Mouse (Mus musculus): ENCODE results near the gene Gm37240.

Gm37240 gene

DNA sequence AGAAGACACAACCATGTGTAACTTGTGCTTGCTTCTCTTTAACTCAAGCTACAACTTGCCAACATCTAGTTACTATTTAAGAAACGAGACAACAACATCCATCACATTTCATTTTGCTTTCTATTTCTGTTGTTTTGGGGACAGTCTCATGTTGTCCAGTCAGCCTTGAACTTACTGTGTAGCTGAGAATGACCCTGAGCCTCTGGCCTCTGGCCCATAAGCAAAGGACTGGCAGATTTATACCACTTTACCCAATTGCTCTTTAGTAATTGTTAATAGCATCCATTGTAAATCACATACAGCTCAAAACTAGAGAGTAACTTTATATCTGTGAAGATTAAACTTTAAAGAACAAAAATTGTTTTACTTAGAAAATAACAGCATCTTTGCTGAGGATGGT lies 1345.4 kb downstream of the Gm37240 start:
- no peak for DNase-seq (ENCODE audit: low spot score in 2 of 2)

DNA sequence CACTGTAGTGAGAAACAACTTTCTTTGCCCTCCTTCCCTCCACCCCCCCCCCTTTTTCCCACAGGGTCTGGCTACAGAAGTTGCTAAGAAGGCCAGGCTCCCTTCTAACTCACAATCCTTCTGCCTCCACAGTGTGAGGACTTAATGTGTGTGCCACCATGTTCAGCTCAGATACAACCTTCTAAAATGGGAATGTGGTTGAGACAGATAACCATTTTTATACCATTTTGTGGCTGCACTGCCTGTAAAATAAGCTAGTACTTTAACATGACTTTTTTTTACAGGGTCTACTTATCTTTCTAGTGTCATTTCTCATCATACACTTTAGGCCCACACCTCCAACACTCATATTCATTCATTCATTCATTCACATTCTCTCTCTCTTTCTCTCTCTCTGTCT lies 1346.7 kb downstream of the Gm37240 start:
- DNase-seq (ENCODE audit: low spot score in 2 of 2): no peak

DNA sequence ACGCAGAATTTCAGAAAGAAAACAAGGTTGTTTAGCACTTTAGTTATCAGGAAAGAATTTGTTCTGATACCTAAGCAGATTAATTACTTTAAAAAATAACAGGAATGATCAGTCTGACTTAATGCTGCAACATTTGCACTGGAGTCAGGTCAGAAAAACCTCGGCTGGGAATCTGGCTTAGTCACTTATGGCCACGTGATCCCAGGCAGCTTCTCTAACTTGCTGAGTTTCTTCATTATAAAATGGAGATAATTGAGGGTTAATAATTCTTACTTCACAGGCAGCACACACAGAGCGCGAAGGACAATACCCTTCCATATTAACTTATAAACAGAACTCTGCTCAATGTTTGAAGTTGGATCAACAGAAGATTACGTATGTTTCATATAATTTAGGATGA lies 1350.3 kb downstream of the Gm37240 start:
- no peak for DNase-seq (ENCODE audit: low spot score in 2 of 2)

DNA sequence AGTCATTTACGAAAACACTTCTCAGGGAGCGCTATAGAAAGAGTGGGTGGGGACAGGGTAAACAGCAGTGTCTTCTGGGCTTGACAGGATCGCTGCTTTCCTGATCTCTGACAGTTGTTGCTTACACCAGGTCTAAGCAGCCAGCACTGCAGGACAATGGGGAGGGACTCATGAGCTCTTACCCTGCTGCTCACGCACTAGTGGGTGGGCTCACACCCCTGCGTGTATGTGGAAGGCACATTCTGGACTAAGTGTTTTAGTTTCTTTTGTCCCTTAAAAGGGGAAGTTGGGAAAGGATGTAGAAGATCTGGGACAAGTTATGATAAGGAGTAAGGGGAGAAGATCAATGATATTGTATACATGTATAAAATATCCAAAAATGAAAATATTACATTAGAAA lies 1354.1 kb downstream of the Gm37240 start:
- no peak for DNase-seq (ENCODE audit: low spot score in 2 of 2)

DNA sequence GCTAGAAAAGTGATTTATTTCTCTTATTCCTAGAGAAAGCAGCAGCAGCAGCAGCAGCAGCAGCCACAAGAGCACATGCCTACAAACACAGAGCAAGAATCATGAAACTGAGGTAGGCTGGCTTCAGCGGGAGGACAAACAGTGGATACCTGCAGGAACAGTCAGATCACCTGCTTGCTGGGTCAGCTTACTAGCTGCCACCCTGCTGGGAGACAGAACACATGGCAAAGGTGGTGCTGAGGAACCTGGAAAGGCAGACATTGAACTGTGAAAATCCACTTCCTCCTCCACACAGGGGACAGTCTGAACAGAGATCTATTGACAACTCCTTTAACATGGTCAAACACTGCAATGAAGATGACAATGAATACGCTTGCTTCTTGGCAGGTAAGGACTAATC lies 1358.3 kb downstream of the Gm37240 start:
- no peak for DNase-seq (ENCODE audit: low spot score in 2 of 2)

DNA sequence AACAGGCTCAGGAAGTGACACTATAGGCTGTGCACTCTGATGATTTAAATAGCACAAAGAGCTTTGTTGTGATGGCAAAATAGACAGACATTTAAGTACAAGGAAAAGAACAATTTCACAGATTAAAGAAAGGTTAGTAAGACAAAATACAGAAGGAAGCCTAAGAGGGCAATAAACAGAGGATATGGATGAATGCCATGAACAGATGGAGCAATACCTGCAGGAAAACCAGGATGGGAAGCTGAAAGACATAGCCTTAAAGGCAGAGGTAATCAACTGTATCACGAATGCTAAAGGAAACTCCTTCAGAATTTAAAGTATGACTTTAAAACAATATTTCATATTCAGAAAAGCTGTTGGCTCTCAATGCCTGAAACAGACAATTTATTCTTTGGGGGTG lies 1362.4 kb downstream of the Gm37240 start:
- DNase-seq (ENCODE audit: low spot score in 2 of 2): no peak

DNA sequence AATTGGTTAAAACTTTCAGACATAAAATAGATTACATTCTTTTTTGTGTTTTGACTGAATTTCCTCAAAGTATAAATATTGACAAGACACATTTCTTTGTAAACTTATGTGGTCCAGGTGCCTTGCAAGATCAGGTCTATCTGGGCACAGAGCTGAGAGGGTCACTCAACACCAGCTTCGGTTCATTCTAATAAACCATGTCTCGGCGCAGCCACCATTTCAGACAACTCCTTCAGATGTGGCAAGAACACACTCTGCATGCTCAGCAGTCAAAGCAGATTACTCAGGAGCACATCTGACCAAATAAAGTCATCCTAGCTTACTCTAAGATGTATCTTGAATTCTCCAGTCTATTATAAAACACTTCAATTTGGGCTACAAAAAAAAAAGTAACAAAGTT lies 1371.2 kb downstream of the Gm37240 start:
- DNase-seq (ENCODE audit: low spot score in 2 of 2): no peak

DNA sequence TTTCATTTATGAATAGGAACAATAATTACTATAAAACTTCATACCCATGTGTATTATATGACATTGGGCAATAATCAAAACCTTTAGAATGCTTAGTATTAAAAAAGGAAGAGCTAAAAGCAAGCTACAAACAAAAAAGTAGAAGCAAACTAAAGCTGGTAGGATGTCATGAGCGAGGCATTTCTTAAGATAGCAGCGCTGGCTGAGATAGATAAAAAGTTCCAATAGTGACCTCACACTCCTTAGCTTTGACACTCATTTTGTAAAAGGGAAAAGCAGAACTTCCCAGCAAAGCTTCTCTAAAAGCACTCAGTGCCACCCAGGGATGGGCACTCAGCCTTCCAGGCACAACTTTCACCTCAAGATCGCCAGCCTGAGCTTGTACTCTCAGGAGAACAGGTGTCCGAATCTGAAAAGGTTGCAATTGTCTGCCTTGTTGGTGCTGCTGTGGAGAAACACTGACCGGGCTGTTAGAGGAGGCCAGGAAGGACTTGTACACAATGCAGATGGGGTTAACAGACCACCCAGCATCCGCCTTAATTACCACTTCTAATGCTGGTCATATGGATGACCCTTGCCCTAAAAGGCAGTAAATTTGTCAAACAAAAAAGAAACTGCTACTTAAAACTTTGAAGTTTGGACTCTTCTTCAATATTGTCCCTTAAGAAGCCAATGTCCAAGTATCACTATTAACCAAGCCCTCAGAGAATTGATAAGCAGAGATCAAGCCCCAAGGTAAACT lies 1374.4 kb downstream of the Gm37240 start:
- DNase-seq (ENCODE audit: low spot score in 2 of 2): no peak

DNA sequence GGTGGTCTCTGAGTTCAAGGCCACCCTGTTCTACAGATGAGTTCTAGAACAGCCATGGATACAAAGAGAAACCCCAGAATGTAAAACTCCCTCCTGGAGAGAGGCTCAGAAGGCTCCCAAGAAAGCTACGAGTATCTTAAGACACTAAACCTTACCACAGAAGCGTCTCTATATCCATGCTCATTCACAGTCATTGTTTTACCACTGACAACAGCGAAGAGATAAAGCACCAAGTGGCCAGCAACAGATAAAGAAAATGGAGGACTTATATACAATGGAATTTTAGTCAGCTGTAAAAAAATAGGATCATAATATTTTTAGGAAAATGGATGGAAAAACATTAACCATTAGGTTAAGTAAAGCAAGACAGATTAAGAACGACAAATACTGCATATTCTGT lies 1382.1 kb downstream of the Gm37240 start:
- DNase-seq (ENCODE audit: low spot score in 2 of 2): no peak

DNA sequence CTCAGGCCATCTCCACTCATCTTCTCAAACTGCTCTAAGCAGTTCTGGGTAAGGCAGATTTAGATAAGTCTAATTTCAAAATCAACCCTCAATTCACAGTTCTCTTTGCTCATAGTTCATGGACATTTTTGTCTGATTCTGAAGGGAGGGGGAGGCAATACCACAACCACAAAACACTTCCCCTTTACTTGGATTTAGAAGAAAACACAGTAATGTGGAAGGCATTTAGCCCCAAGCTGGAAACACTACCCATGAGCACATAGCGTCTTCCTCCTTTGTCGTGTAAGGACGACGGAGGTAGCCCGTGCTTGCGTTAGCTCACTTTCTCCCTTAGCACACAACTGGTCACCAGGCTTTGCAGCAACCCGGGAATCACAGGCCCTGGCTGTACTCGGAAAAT lies 1383.0 kb downstream of the Gm37240 start:
- no peak for DNase-seq (ENCODE audit: low spot score in 2 of 2)

DNA sequence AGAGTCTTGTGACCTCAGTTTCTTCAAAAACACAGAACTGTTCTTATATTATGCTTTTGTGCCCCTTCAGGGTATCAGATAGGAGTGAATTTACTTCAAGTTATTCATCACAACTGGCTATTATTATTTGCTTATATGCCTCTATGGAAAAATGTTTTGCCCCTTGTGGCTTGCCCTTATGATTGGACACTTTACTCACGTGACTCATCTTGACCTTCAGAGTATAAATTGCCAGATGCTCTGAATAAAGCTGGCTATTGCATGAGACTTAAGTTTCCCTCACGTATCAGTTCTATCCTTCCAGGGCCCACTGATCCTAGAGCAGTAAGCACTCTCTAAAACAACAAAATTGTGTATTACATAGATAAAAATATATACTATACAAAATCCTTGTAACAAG lies 1385.2 kb downstream of the Gm37240 start:
- no peak for DNase-seq (ENCODE audit: low spot score in 2 of 2)

DNA sequence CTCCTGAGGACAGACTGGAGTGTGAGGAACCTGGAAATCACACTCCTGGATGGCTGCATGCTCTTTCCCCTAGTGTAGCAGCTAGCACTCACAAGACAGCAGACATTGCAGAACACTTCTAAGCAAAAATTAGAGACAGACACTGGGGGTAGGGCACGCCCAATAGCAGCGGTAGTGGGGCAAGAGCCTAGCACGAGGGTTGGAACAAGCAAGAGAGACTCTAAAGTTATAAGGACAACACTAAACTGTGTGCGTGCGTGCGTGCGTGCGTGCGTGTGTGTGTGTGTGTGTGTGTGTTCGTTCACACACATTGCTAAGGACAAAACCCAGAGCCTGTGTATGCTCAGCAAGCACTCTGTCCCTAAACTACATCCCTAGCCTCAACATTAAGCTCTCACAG lies 1386.8 kb downstream of the Gm37240 start:
- DNase-seq (ENCODE audit: low spot score in 2 of 2): no peak

DNA sequence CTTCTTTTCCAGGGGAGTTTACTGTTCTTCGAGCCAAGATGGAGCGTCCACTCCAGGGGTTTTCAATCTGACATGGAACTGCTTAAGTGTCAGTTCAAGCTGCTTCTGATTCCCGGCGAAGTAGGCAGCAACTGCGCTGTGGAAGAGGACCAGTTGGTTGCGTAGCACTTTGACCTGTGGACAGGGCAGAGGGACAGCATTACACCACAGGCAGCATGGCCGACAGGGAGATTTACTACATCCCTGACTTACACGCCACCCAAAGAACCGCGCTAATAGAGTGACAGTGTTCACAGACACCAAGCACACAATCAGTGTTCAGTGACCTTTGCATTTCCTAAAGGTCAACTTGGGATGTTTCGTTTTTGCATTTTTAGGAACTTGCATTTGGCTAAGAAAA lies 1389.6 kb downstream of the Gm37240 start:
- DNase-seq (ENCODE audit: low spot score in 2 of 2): no peak

DNA sequence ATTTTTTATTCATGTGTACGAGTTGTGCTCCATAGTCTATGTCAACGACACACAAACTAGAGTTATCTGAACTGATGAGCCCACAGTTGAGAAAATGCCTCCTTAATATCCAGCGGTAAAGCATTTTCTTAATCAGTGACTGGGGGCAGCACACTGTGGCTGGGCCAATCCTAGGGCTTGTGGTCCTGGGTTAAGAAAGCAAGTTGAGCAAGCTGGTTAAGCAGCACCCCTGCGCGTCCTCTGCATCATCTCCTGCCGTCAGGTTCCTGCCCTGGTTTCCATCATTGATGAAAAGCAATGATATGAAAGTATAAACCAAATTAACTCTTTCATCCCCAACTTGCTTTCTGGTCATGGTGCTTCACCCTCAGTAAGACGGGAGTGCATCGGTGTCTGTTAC lies 1394.7 kb downstream of the Gm37240 start:
- no peak for DNase-seq (ENCODE audit: low spot score in 2 of 2)

DNA sequence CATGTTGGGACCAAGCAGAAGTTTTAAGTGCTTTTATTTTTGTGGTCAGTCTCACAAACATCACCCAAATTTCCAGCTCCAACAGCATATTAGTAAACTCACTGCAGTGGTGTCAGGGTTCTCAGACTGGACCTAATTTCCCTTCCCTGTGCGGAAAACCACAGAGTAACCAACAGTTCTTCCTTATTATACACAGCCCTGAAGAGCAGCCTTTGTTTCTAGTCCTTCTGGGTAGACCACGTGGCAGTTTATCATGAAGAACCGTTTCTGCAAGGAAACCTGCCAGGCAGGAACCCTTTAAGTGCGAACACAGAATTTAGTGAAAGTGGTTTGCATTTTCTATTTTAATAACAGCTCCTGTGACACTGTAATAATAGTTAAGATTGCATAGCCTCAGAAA lies 1395.2 kb downstream of the Gm37240 start:
- no peak for DNase-seq (ENCODE audit: low spot score in 2 of 2)

DNA sequence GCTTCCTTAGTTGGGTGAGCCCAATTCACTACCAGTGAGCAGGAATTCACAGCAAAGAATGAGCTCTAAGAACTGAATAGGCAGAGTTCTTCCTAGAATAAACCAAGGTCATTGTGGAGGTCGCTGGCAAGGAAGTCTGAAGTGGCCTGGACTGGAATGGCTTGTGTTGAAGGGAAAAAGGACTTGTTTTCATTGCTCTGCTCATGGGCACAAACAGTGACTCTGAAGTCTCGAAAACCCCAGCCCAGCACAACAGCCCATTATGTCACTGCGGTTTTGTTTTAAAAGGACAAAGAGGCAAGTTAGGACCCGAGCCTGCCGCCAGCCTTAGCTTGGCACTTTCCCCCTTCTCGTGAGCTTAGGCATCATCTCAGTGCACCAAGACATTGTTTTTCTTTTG lies 1398.6 kb downstream of the Gm37240 start:
- no peak for DNase-seq (ENCODE audit: low spot score in 2 of 2)

DNA sequence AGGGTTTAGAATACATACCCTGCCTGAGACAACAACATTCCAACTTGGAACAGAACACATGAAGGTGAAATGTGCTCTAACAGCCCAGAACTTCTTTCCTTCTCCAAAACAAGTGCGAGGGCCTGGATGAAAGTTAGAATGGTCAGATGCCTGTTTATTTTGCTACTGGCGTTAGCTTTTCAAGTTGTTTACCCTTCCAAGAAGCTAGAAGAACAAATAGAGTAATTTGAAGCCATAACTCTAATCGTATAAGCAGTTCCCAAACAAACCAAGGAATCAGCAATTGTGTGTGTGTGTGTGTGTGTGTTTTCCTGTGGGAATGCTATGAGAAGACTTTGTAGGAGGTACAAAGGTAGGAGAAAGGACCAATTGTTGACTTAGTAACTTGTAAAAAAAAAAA lies 1402.4 kb downstream of the Gm37240 start:
- DNase-seq (ENCODE audit: low spot score in 2 of 2): no peak

DNA sequence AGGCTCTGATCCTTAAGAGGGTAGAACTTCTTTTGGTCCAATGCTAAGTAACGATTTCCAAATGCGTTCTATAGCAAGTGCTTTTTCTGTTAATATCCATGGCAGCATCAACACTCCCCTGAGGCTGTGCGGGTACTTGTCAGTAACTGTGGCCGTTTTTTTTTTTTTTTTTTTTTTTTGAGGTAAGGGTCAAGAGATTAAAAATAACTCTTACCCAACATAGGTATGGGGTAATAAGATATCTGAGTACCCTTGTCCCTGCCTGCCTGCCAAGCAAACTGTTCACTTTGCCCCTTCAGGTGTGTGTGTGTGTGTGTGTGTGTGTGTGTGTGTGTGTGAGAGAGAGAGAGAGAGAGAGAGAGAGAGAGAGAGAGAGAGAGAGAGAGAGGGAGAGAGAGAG lies 1403.0 kb downstream of the Gm37240 start:
- no peak for DNase-seq (ENCODE audit: low spot score in 2 of 2)

DNA sequence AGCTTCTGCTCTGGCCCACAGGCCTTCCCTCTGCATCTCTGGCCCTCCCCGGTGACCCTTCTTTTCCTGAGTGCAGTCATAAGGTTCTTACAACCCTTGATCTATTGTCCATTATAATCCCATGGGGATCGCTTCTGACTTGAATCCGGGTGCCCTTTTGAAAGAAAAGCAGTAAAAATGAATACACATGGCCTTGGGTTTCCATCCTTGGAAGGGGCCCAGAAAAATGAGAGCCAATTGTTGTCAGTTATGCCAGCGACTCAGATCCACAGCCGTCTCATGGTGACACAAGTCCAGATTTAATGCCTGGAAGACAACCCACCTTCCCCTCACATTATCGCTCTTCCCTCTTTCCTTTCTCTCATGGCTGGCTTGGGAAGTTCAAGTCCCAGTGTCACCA lies 1405.2 kb downstream of the Gm37240 start:
- no peak for DNase-seq (ENCODE audit: low spot score in 2 of 2)

DNA sequence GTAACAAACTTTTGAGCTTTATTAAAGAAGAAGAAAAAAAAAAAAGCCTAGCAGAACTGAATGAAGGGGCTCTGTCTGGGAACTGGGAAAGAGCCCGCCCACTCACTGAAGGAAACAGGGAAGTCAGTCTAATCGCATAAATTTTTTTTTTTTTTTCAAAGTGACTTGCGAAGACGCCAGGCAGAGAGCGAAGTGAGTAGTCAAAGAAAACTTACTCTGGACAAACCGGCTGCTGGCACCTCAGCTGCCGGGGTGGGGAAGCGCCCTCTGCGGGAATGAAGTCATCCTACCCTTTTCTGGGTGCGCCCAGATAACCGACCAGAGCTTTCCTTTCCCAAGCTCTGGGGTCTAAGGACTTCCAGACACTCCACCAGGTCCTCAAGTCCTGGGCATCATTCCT lies 1406.2 kb downstream of the Gm37240 start:
- DNase-seq (ENCODE audit: low spot score in 2 of 2): peak in 1 of 2 experiments; percentile 19

DNA sequence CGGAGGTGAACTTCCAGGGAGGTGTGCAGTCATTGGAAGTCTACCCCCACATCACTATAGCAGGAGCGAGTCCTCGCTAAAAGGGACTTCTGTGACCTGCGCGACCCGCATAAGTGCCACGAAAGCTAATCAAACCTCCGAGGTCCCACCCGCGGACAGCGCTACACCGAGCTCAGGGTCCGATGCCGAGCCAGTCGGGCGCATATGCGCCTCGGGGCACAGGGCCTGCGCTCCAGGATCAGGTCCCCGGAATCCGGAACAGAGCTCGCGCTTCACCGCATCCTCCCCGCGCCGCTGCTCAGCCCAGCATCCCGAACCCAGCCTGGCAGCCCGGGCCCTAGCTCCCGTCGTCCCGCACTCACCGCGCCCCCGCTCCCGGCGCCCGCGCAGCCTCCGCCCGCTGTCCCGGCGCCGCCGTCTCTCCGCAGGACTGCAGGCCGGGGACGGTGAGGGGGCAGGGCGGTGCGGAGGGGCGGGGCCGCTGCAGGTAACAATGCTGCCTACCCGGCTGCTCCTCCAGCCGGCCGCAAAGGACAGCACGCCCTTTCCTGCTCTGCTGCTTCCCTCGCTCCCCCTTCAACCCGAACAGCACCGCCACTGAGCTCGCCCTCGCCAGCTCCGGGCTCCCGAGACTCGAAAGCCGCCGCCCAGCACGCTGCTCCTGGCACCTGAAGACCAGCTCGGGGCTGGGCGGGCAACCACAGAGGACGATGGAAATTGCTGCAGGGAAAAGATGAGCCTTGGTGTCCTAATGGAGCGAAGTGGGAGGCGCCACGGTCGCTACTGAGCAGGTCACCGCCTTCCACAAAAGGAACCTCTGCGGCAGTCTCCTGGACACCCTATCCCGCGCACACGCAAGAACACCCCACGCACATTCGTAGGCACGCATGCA lies 1407.1 kb downstream of the Gm37240 start, which contains the start of gene Fhdc1:
Gene Fhdc1 (minus strand): TSS at position 424 of the 892 bp plus-strand sequence.
- peak in 1 of 2 experiments; percentile 37 for DNase-seq (ENCODE audit: low spot score in 2 of 2)

DNA sequence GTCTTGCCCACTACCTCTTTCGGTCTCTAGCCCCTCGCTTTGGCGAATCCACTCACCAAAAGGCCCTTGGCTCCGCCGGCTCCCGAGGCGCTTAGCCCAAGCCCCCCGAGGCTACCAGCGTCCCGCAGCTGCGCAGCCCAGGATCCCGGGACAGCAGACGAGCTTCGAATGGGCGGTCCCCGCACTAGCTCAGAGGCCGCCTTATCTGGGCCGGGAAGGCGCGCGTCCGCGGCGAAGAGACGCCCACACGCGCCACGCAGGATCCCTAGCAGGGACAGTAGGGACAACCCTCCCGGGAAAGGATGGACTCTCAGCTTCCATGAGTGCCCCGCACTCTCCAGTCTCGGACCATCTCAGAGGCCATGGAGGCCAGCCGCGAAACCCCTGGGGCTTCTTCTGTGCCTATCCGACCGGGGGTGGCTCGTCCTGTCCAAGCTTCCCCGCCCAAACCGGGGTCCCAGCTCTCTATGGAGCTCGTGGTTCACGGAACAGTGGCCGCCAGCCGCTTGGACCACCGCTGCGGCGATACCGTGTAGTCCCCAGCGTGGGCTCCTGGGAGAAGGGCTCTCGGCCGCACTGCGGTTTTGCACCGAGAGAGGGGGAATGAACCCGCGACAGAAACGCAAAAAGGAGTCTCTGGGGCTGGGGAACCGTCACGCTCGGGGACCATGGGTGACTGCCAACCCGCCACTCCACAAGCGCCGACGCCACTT lies 1407.9 kb downstream of the Gm37240 start:
- peak in 1 of 2 experiments; percentile 26 for DNase-seq (ENCODE audit: low spot score in 2 of 2)

All from cerebellum, postnatal 4 days (tissue).